ENCODE assay signal across 9 mouse cellular contexts in genomic region chr9:113929676-113930075, GRCm38 (mm10). TPM values are rescaled to one million over a fixed set of nuclear protein-coding genes. Genes with fewer than 3 reads are reported as not detected.
DNase-seq lines count a peak whose midpoint lies in the region; ATAC-seq and TF ChIP-seq lines count a peak whose summit lies in the region.
"Had no signal": no experiment of that assay in that cellular context is flagged by ENCODE, and none has a peak within 500 bp of the region (broad histone marks: within the 10 kb centered on the region; RNA-seq: fewer than 3 reads in every experiment).

No protein-coding gene starts in this region.

- no peak overlapping the region for H3K27ac ChIP-seq in kidney, embryonic 15.5 days
- no peak overlapping the region for H3K27ac ChIP-seq in kidney, adult 2 months (ENCODE audit: insufficient read depth, low read depth, low read length)
- peak overlapping the region; percentile 82 for H3K27ac ChIP-seq in bone marrow macrophage, adult 2 months (ENCODE audit: insufficient read depth, low read depth, low read length)
- peak overlapping the region; percentile 74; the same call in 1 of the 2 replicates for H3K27ac ChIP-seq in macrophage

- peak overlapping the region; percentile 67 for H3K4me2 ChIP-seq in kidney, embryonic 15.5 days

- H3K9me3 ChIP-seq in kidney, embryonic 15.5 days (replicated peaks) = no peaks in the 10 kb centered on the region

- TF ChIP-seq POLR2A in kidney, adult 2 months (IDR thresholded peaks at IDR 0.05; ENCODE audit: low read depth, low read length) = no peak
- no peak for TF ChIP-seq POLR2A in bone marrow macrophage, adult 2 months (IDR thresholded peaks at IDR 0.05; ENCODE audit: borderline replicate concordance, low read depth, low read length)

- 66% methylated on average over 1 of the region's 1 CpGs for WGBS in kidney, embryonic 15.5 days
- 74% methylated on average over 1 of the region's 1 CpGs for WGBS in kidney, adult 2 months
- WGBS in macrophage (ENCODE audit: missing documents) = 100% methylated on average over 1 of the region's 1 CpGs

- TF ChIP-seq CTCF in kidney, adult 2 months (conservative IDR thresholded peaks at IDR 0.05; ENCODE audit: insufficient read depth, insufficient read length, low read depth, low read length) = no peak
- TF ChIP-seq CTCF in bone marrow macrophage, adult 2 months (IDR thresholded peaks at IDR 0.05; ENCODE audit: low read depth, low read length) = no peak

- H3K79me2 ChIP-seq in macrophage (ENCODE audit: inconsistent target) = peaks cover 29% of the 10 kb centered on the region

- peak; percentile 42 for DNase-seq in cerebellum, adult 9-10 months
- DNase-seq in cerebellum, adult 8-10 months = no peak
- DNase-seq in kidney, adult 2 months = no peak
- no peak for DNase-seq in cerebellum, postnatal 25 days
- no peak for DNase-seq in urinary bladder, adult 2 months (ENCODE audit: low spot score)
- DNase-seq: spleen, adult 18-20 months had no signal

- H3K36me3 ChIP-seq in kidney, embryonic 15.5 days = no peaks in the 10 kb centered on the region
- no peaks in the 10 kb centered on the region for H3K36me3 ChIP-seq in kidney, adult 2 months (ENCODE audit: control insufficient read depth, insufficient read depth, low read length)
- H3K36me3 ChIP-seq in macrophage (ENCODE audit: inconsistent target) = no peaks in the 10 kb centered on the region

- H3K4me3 ChIP-seq in kidney, embryonic 15.5 days (replicated peaks) = peak overlapping the region; percentile 97
- H3K4me3 ChIP-seq in kidney, adult 2 months (ENCODE audit: insufficient read depth, low read depth, low read length) = no peak overlapping the region
- H3K4me3 ChIP-seq in bone marrow macrophage, adult 2 months (ENCODE audit: insufficient read depth, low read length) = peak overlapping the region; percentile 62; the same call in 1 of the 2 replicates
- H3K4me3 ChIP-seq in macrophage (ENCODE audit: inconsistent target) = peak overlapping the region; percentile 36; the same call in 1 of the 2 replicates

- H3K4me1 ChIP-seq in kidney, embryonic 15.5 days = peaks cover 30% of the 10 kb centered on the region
- peaks cover 9% of the 10 kb centered on the region; the same call in 1 of the 2 replicates for H3K4me1 ChIP-seq in kidney, adult 2 months (ENCODE audit: control insufficient read depth, insufficient read depth, low read length)
- peaks cover 23% of the 10 kb centered on the region for H3K4me1 ChIP-seq in bone marrow macrophage, adult 2 months (ENCODE audit: control insufficient read depth, insufficient read depth, low read length)

- no peak for ATAC-seq in kidney, embryonic 15.5 days (replicated peaks; ENCODE audit: low FRiP score)

- no peak overlapping the region for H3K9ac ChIP-seq in kidney, embryonic 15.5 days

- H3K27me3 ChIP-seq in kidney, embryonic 15.5 days = no peaks in the 10 kb centered on the region
- no peaks in the 10 kb centered on the region for H3K27me3 ChIP-seq in kidney, adult 2 months (replicated peaks; ENCODE audit: control insufficient read depth, insufficient read depth, low read length)

RNA-seq across cellular contexts. Expression of gene Ubp1, which starts 1.1 kb away (rescaled TPM):
- 35.1 and 37.2 TPM in 2 replicates for polyA plus RNA-seq in kidney, embryonic 15.5 days (2015; fragmentation: Nextera tagmentation; extraction: Ambion mirVana)
- polyA plus RNA-seq in kidney, adult 2 months (2012; rRNA removed) = 42.5 and 44.7 TPM in 2 replicates
- polyA plus RNA-seq in bone marrow macrophage, adult 2 months (2012; ENCODE audit: insufficient read depth, insufficient read length, missing spikeins) = 73.3 and 84.1 TPM in 2 replicates
- total RNA-seq in macrophage (2018; cell fraction: chromatin; rRNA removed) = 100 to 1,000 TPM; 157 to 262 (median 211) TPM
- 10 to 100 TPM; 23.1 to 36.7 (median 27.1) TPM for total RNA-seq in macrophage (2018; cell fraction: cytosol; rRNA removed)
- total RNA-seq in macrophage (2018; cell fraction: nucleus; rRNA removed) = 100 to 1,000 TPM in 24 of 26 experiments, 10 to 100 TPM in 2; 90.2 to 191 (median 142) TPM
- polyA plus RNA-seq in macrophage (2018) = 26.0 to 36.0 TPM (median 32.5 TPM) in 3 replicates
- 92.3 and 107 TPM in 2 replicates for polyA plus RNA-seq in urinary bladder, adult 2 months (2012; rRNA removed)

Comparison
In these comparisons a context has a peak if more than half of its experiments do, and no peak if none do; other contexts are left out.
1. H3K27ac ChIP-seq: peak in bone marrow macrophage, adult 2 months (single experiment) and macrophage (single experiment); none in kidney, embryonic 15.5 days (single experiment) and kidney, adult 2 months (single experiment).